Mouse (Mus musculus): Measurements from ENCODE around the gene Cd209e.
"Not testable (repeated sequence)": the region's sequence is repeated elsewhere in the genome, so short reads cannot be mapped to it uniquely, and the experiment has no call there.

Gene Cd209e

DNA sequence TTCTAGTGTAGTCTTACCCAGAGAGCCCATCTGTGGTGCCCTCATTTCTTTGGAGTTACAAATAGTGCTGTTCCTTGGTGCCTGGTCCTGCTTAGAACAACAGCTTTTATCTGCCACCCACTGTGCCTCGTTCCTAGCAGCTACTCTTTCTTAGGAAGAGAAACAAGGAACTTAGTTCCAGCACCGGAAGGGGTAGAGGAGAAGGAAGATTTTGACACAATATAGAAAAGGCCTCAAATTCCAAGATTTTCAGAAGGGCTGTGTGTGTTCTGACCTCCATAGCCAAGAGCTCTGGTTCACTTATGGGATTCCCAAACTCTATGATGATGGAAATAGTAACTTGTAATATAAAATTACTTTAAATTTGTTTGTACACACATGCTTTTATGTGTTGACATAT, at the start of gene Cd209e:
TSS of gene Cd209e (minus strand) at position 101 of the 400 bp plus-strand sequence.
- DNase-seq: no peak

DNA sequence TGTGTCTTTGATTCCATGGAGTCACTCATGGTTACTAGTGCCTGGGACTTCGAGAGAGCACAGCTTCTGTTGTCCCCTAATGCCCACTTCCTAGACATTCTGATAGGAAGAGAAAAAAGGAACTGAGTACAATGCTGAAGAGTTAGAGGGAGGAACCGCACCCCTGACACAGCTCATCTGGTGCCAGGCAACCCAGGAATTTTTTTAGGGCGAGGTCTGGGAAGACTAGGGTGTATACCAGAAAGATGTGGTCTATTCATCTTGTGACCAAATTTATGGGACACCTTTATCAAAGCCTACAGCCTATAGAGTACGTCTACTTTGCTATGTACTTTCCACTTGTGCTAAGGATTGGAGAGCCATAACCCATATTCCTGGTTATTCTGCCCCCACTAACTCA, 24.3 kb upstream of the Cd209e start, which contains the start of gene Cd209d:
TSS of gene Cd209d (minus strand) at position 101 of the 400 bp plus-strand sequence.
- DNase-seq: no peak

GRCm38 (mm10) chr8:3876121-3876520, 22.0 kb upstream of the Cd209e start:
- peak; percentile 1 for DNase-seq

DNA sequence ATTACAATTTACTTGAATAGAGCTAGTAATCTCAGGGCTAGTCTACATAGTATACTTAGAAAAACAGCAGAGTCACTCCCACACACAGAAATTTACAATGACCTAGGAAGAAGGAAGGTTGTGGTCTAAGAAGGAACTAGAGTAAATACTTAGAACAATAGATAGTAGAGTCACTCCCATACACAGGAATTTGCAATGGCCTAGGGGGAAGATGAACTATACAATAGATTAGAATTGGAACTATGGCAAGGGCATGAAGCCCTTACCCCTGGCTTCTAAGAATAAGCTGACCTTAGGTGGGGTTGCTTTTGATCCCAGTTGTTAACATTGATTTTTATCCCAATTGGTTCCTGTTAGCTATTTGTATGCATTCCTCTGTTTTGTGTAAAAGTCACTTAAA, 8.6 kb upstream of the Cd209e start:
- not testable (repeated sequence) for DNase-seq

DNA sequence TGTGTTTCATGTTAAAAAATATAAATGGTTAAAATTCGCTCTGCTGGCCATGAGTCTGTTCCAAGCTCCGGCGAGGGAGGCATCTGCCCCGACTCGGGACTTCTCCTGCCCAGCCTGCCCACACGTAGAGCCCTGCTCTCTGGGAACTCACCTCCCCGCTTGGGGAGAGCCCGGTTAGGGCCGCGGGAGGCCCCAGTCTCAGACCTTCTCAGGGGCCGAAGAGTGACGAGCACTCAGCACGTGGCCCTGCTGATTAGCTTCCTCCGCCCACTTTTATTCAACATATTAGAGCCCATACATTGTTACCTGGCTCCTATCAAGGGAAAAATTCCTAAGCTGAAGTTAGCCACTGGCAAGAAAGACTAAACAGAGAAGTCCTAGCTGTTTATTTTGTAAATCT, 51.0 kb downstream of the Cd209e start:
- peak; percentile 31 for DNase-seq
